Mouse (Mus musculus): Measurements from ENCODE around the gene Cacng3. TPM values are rescaled to one million over a fixed set of nuclear protein-coding genes. Genes with fewer than 3 reads are reported as not detected.

Gene Cacng3
- polyA plus RNA-seq, 1 experiment from 2014 or later: 2.6 TPM

- WGBS: 80% methylated on average over 10 of the region's 10 CpGs
- no peak overlapping the region for H3K4me2 ChIP-seq
- H3K27ac ChIP-seq (ENCODE audit: low read depth, low read length): no peak overlapping the region
Observed at GRCm38 (mm10) chr7:122649306-122649705, 21.0 kb upstream of the Cacng3 start.

GRCm38 (mm10) chr7:122652523-122652922, 17.8 kb upstream of the Cacng3 start:
- Histone ChIP-seq H3K9ac (ENCODE audit: low read length) (no peak overlapping the region), H3K9me3 (ENCODE audit: control insufficient read depth, low read length) (no peaks in the 10 kb centered on the region)
- no peak for DNase-seq (ENCODE audit: low spot score, missing footprints)

More at GRCm38 (mm10) chr7:122649306-122649705, 21.0 kb upstream of the Cacng3 start:
- Histone ChIP-seq H3K36me3 (ENCODE audit: control insufficient read depth, insufficient read depth, low read length) (no peaks in the 10 kb centered on the region), H3K9ac (ENCODE audit: low read length) (no peak overlapping the region), H3K4me1 (ENCODE audit: control insufficient read depth, insufficient read depth, low read length) (no peaks in the 10 kb centered on the region), H3K9me3 (ENCODE audit: control insufficient read depth, low read length) (no peaks in the 10 kb centered on the region), H3K4me3 (ENCODE audit: low read depth, low read length) (no peak overlapping the region), H3K27me3 (ENCODE audit: control insufficient read depth, insufficient read depth, low read length) (no peaks in the 10 kb centered on the region)
- no peak for DNase-seq (ENCODE audit: low spot score, missing footprints)
- ATAC-seq (ENCODE audit: low FRiP score): no peak

GRCm38 (mm10) chr7:122656671-122657070, 13.6 kb upstream of the Cacng3 start:
- 95% methylated on average over 3 of the region's 3 CpGs for WGBS
- H3K36me3 ChIP-seq (ENCODE audit: control insufficient read depth, insufficient read depth, low read length): no peaks in the 10 kb centered on the region
- H3K27ac ChIP-seq (ENCODE audit: low read depth, low read length): no peak overlapping the region
- ATAC-seq (ENCODE audit: low FRiP score) (no peak), DNase-seq (ENCODE audit: low spot score, missing footprints) (no peak)
- no peak overlapping the region for H3K9ac ChIP-seq (ENCODE audit: low read length)
- no peaks in the 10 kb centered on the region for H3K9me3 ChIP-seq (ENCODE audit: control insufficient read depth, low read length)
- H3K4me3 ChIP-seq (ENCODE audit: low read depth, low read length): no peak overlapping the region
- H3K27me3 ChIP-seq (ENCODE audit: control insufficient read depth, insufficient read depth, low read length): no peaks in the 10 kb centered on the region
- no peak overlapping the region for H3K4me2 ChIP-seq
- no peaks in the 10 kb centered on the region for H3K4me1 ChIP-seq (ENCODE audit: control insufficient read depth, insufficient read depth, low read length)

More at GRCm38 (mm10) chr7:122652523-122652922, 17.8 kb upstream of the Cacng3 start:
- 86% methylated on average over 3 of the region's 3 CpGs for WGBS
- no peak overlapping the region for H3K4me3 ChIP-seq (ENCODE audit: low read depth, low read length)
- no peaks in the 10 kb centered on the region for H3K4me1 ChIP-seq (ENCODE audit: control insufficient read depth, insufficient read depth, low read length)
- H3K4me2 ChIP-seq: no peak overlapping the region
- no peaks in the 10 kb centered on the region for H3K36me3 ChIP-seq (ENCODE audit: control insufficient read depth, insufficient read depth, low read length)
- H3K27me3 ChIP-seq (ENCODE audit: control insufficient read depth, insufficient read depth, low read length): no peaks in the 10 kb centered on the region
- no peak overlapping the region for H3K27ac ChIP-seq (ENCODE audit: low read depth, low read length)
- no peak for ATAC-seq (ENCODE audit: low FRiP score)

- DNase-seq (ENCODE audit: low spot score, missing footprints): no peak
- Histone ChIP-seq H3K9ac (ENCODE audit: low read length) (no peak overlapping the region), H3K36me3 (ENCODE audit: control insufficient read depth, insufficient read depth, low read length) (no peaks in the 10 kb centered on the region), H3K27ac (ENCODE audit: low read depth, low read length) (no peak overlapping the region), H3K4me2 (no peak overlapping the region), H3K9me3 (ENCODE audit: control insufficient read depth, low read length) (no peaks in the 10 kb centered on the region), H3K4me3 (ENCODE audit: low read depth, low read length) (no peak overlapping the region), H3K27me3 (ENCODE audit: control insufficient read depth, insufficient read depth, low read length) (no peaks in the 10 kb centered on the region), H3K4me1 (ENCODE audit: control insufficient read depth, insufficient read depth, low read length) (no peaks in the 10 kb centered on the region)
- ATAC-seq (ENCODE audit: low FRiP score): no peak
- 95% methylated on average over 5 of the region's 5 CpGs for WGBS
Observed at GRCm38 (mm10) chr7:122657423-122658126, 12.7 kb upstream of the Cacng3 start.

GRCm38 (mm10) chr7:122665311-122666049, 4.8 kb upstream of the Cacng3 start:
- ATAC-seq (ENCODE audit: low FRiP score): no peak
- no peaks in the 10 kb centered on the region for H3K9me3 ChIP-seq (ENCODE audit: control insufficient read depth, low read length)
- no peaks in the 10 kb centered on the region for H3K27me3 ChIP-seq (ENCODE audit: control insufficient read depth, insufficient read depth, low read length)
- H3K27ac ChIP-seq (ENCODE audit: low read depth, low read length): no peak overlapping the region
- no peaks in the 10 kb centered on the region for H3K36me3 ChIP-seq (ENCODE audit: control insufficient read depth, insufficient read depth, low read length)
- 82% methylated on average over 7 of the region's 7 CpGs for WGBS
- H3K9ac ChIP-seq (ENCODE audit: low read length): no peak overlapping the region
- no peak for DNase-seq (ENCODE audit: low spot score, missing footprints)
- H3K4me2 ChIP-seq: no peak overlapping the region
- H3K4me1 ChIP-seq (ENCODE audit: control insufficient read depth, insufficient read depth, low read length): no peaks in the 10 kb centered on the region
- H3K4me3 ChIP-seq (ENCODE audit: low read depth, low read length): no peak overlapping the region

GRCm38 (mm10) chr7:122667903-122668302, 2.4 kb upstream of the Cacng3 start:
- no peak overlapping the region for H3K4me3 ChIP-seq (ENCODE audit: low read depth, low read length)
- no peaks in the 10 kb centered on the region for H3K4me1 ChIP-seq (ENCODE audit: control insufficient read depth, insufficient read depth, low read length)
- H3K27me3 ChIP-seq (ENCODE audit: control insufficient read depth, insufficient read depth, low read length): peaks cover 3% of the 10 kb centered on the region
- H3K9me3 ChIP-seq (ENCODE audit: control insufficient read depth, low read length): no peaks in the 10 kb centered on the region
- H3K36me3 ChIP-seq (ENCODE audit: control insufficient read depth, insufficient read depth, low read length): no peaks in the 10 kb centered on the region
- DNase-seq (ENCODE audit: low spot score, missing footprints): peak; percentile 92
- WGBS: 33% methylated on average over 5 of the region's 5 CpGs
- H3K4me2 ChIP-seq: no peak overlapping the region
- H3K9ac ChIP-seq (ENCODE audit: low read length): no peak overlapping the region
- H3K27ac ChIP-seq (ENCODE audit: low read depth, low read length): no peak overlapping the region
- no peak for ATAC-seq (ENCODE audit: low FRiP score)

GRCm38 (mm10) chr7:122670873-122671641, 765 bp downstream of the Cacng3 start:
- H3K4me2 ChIP-seq: peak overlapping the region; percentile 32
- H3K9ac ChIP-seq (ENCODE audit: low read length): peak overlapping the region; percentile 7; the same call in 1 of the 2 replicates
- H3K4me3 ChIP-seq (ENCODE audit: low read depth, low read length): peak overlapping the region; percentile 21
- no peaks in the 10 kb centered on the region for H3K9me3 ChIP-seq (ENCODE audit: control insufficient read depth, low read length)
- H3K36me3 ChIP-seq (ENCODE audit: control insufficient read depth, insufficient read depth, low read length): no peaks in the 10 kb centered on the region
- peaks cover 3% of the 10 kb centered on the region for H3K27me3 ChIP-seq (ENCODE audit: control insufficient read depth, insufficient read depth, low read length)
- peak; percentile 98 for DNase-seq (ENCODE audit: low spot score, missing footprints)
- no peak overlapping the region for H3K27ac ChIP-seq (ENCODE audit: low read depth, low read length)
- ATAC-seq (ENCODE audit: low FRiP score): peak; percentile 83
- WGBS: 11% methylated on average over 45 of the region's 45 CpGs
- H3K4me1 ChIP-seq (ENCODE audit: control insufficient read depth, insufficient read depth, low read length): no peaks in the 10 kb centered on the region

- DNase-seq (ENCODE audit: low spot score, missing footprints) (no peak), ATAC-seq (ENCODE audit: low FRiP score) (no peak)
- Histone ChIP-seq H3K36me3 (ENCODE audit: control insufficient read depth, insufficient read depth, low read length) (no peaks in the 10 kb centered on the region), H3K27ac (ENCODE audit: low read depth, low read length) (no peak overlapping the region), H3K9me3 (ENCODE audit: control insufficient read depth, low read length) (no peaks in the 10 kb centered on the region), H3K4me3 (ENCODE audit: low read depth, low read length) (no peak overlapping the region), H3K4me2 (no peak overlapping the region), H3K9ac (ENCODE audit: low read length) (no peak overlapping the region), H3K27me3 (ENCODE audit: control insufficient read depth, insufficient read depth, low read length) (peaks cover 3% of the 10 kb centered on the region), H3K4me1 (ENCODE audit: control insufficient read depth, insufficient read depth, low read length) (no peaks in the 10 kb centered on the region)
- 60% methylated on average over 5 of the region's 5 CpGs for WGBS
Observed at GRCm38 (mm10) chr7:122672981-122673380, 2.7 kb downstream of the Cacng3 start.

GRCm38 (mm10) chr7:122675207-122675606, 4.9 kb downstream of the Cacng3 start:
- Histone ChIP-seq H3K4me1 (ENCODE audit: control insufficient read depth, insufficient read depth, low read length) (no peaks in the 10 kb centered on the region), H3K4me3 (ENCODE audit: low read depth, low read length) (no peak overlapping the region), H3K27me3 (ENCODE audit: control insufficient read depth, insufficient read depth, low read length) (peaks cover 3% of the 10 kb centered on the region), H3K36me3 (ENCODE audit: control insufficient read depth, insufficient read depth, low read length) (no peaks in the 10 kb centered on the region), H3K9ac (ENCODE audit: low read length) (no peak overlapping the region), H3K4me2 (no peak overlapping the region), H3K27ac (ENCODE audit: low read depth, low read length) (no peak overlapping the region), H3K9me3 (ENCODE audit: control insufficient read depth, low read length) (no peaks in the 10 kb centered on the region)
- no peak for ATAC-seq (ENCODE audit: low FRiP score)
- 82% methylated on average over 7 of the region's 7 CpGs for WGBS
- DNase-seq (ENCODE audit: low spot score, missing footprints): no peak
